Mouse (Mus musculus): ENCODE data around the gene Pcbp1. TPM values are rescaled to one million over a fixed set of nuclear protein-coding genes. Genes with fewer than 3 reads are reported as not detected.
A peak's percentile ranks its signal among the peaks of the same experiment; 100 is the strongest.

The Pcbp1 gene
- total and polyA plus RNA-seq, 3 experiments = 68.9 to 337 (median 73.0) TPM

- dilution Hi-C loops (cut with MboI; ENCODE audit: extremely low pct_ligation_motif_present, extremely low pct_unique_long_range_greater_than_20kb, low sequenced_read_pairs) (no loop called here), in situ Hi-C loops (cut with MboI; ENCODE audit: low pct_ligation_motif_present, low pct_unique_long_range_greater_than_20kb, low sequenced_read_pairs) (no loop called here)
- H3K4me1 ChIP-seq (ENCODE audit: control insufficient read depth in 1 of 2, insufficient read depth in 2 of 2) = peaks cover 3 to 30% of the 10 kb centered on the region in 2 experiments
- no peak overlapping the region for H3K9ac ChIP-seq (ENCODE audit: insufficient read depth, low read depth)
- H3K9me3 ChIP-seq (replicated peaks; ENCODE audit: low read length) = no peaks in the 10 kb centered on the region
- H3K36me3 ChIP-seq (replicated peaks in 1 of 2; ENCODE audit: control insufficient read depth in 1 of 2, insufficient read depth in 1 of 2, low read length in 1 of 2) = no peaks in the 10 kb centered on the region
- H3K79me2 ChIP-seq (replicated peaks; ENCODE audit: control insufficient read depth, extremely low read depth, insufficient read depth, poor library complexity, severe bottlenecking) = no peaks in the 10 kb centered on the region
- H3K27ac ChIP-seq (ENCODE audit: insufficient read depth, low read depth) = no peak overlapping the region
- TF ChIP-seq RAD21 (IDR thresholded peaks at IDR 0.05; ENCODE audit: low read depth, low read length) (no peak), MYC (IDR thresholded peaks at IDR 0.05; ENCODE audit: low read depth, low read length) (no peak), HCFC1 (IDR thresholded peaks at IDR 0.05; ENCODE audit: low read depth, low read length) (no peak), E2F4 (IDR thresholded peaks at IDR 0.05; ENCODE audit: insufficient replicate concordance, low read depth, low read length) (no peak), GABPA (IDR thresholded peaks at IDR 0.05; ENCODE audit: insufficient replicate concordance, low read depth, low read length) (no peak), UBTF (IDR thresholded peaks at IDR 0.05; ENCODE audit: low read depth, low read length) (no peak), PAX5 (IDR thresholded peaks at IDR 0.05; ENCODE audit: low read length) (no peak), POLR2AphosphoS2 (IDR thresholded peaks at IDR 0.05; ENCODE audit: low read depth, low read length) (no peak), SMC3 (IDR thresholded peaks at IDR 0.05; ENCODE audit: low read depth, low read length) (no peak), ZNF384 (IDR thresholded peaks at IDR 0.05; ENCODE audit: low read depth, low read length) (no peak), RCOR1 (conservative IDR thresholded peaks at IDR 0.05; ENCODE audit: low read depth, low read length) (no peak), CHD2 (IDR thresholded peaks at IDR 0.05; ENCODE audit: low read length) (no peak), CHD1 (IDR thresholded peaks at IDR 0.05; ENCODE audit: low read depth, low read length) (no peak), CTCF (conservative IDR thresholded peaks at IDR 0.05 in 1 of 2, IDR thresholded peaks at IDR 0.05 in 1 of 2; ENCODE audit: low read depth in 2 of 2, low read length in 2 of 2) (no peak), MAFK (IDR thresholded peaks at IDR 0.05; ENCODE audit: insufficient replicate concordance, low read length) (no peak), ELF1 (IDR thresholded peaks at IDR 0.05; ENCODE audit: low read depth, low read length) (no peak)
- DNase-seq (ENCODE audit: extremely low read depth) = no peak
- no peaks in the 10 kb centered on the region for H3K27me3 ChIP-seq (replicated peaks)
- H3K4me3 ChIP-seq (replicated peaks in 1 of 3; ENCODE audit: low read depth in 2 of 3, low read length in 2 of 3, poor library complexity in 1 of 3) = no peak overlapping the region
- H3K4me2 ChIP-seq (ENCODE audit: insufficient read depth, low read depth, poor library complexity, severe bottlenecking) = no peak overlapping the region
Observed at GRCm38 (mm10) chr6:86574495-86574894, 48.4 kb upstream of the Pcbp1 start.

- no peak overlapping the region for H3K27ac ChIP-seq (ENCODE audit: insufficient read depth, low read depth)
- in situ Hi-C loops (cut with MboI; ENCODE audit: low pct_ligation_motif_present, low pct_unique_long_range_greater_than_20kb, low sequenced_read_pairs) = no loop called here
- TF ChIP-seq ELF1 (IDR thresholded peaks at IDR 0.05; ENCODE audit: low read depth, low read length) = no peak
- peak; percentile 48; the same call in 1 of the 2 replicates for TF ChIP-seq BHLHE40 (IDR thresholded peaks at IDR 0.05; ENCODE audit: low read depth, low read length)
- peaks cover 0 to 14% of the 10 kb centered on the region in 2 experiments for H3K36me3 ChIP-seq (replicated peaks in 1 of 2; ENCODE audit: control insufficient read depth in 1 of 2, insufficient read depth in 1 of 2, low read length in 1 of 2)
- H3K79me2 ChIP-seq (replicated peaks; ENCODE audit: control insufficient read depth, extremely low read depth, insufficient read depth, poor library complexity, severe bottlenecking) = no peaks in the 10 kb centered on the region
- dilution Hi-C loops (cut with MboI; ENCODE audit: extremely low pct_ligation_motif_present, extremely low pct_unique_long_range_greater_than_20kb, low sequenced_read_pairs) = no loop called here
- no peak for DNase-seq (ENCODE audit: extremely low read depth)
- no peak overlapping the region for H3K4me3 ChIP-seq (replicated peaks in 1 of 3; ENCODE audit: low read depth in 2 of 3, low read length in 2 of 3, poor library complexity in 1 of 3)
- H3K9me3 ChIP-seq (replicated peaks; ENCODE audit: low read length) = no peaks in the 10 kb centered on the region
- no peak overlapping the region for H3K9ac ChIP-seq (ENCODE audit: insufficient read depth, low read depth)
- H3K4me2 ChIP-seq (ENCODE audit: insufficient read depth, low read depth, poor library complexity, severe bottlenecking) = no peak overlapping the region
- no peaks in the 10 kb centered on the region for H3K27me3 ChIP-seq (replicated peaks)
- peaks cover 0 to 12% of the 10 kb centered on the region in 2 experiments; a peak in 2 of 4 replicates for H3K4me1 ChIP-seq (ENCODE audit: control insufficient read depth in 1 of 2, insufficient read depth in 2 of 2)
Observed at GRCm38 (mm10) chr6:86570830-86571229, 44.7 kb upstream of the Pcbp1 start.
